Mouse (Mus musculus) kidney, adult 2 months (tissue): Measurements from ENCODE around the gene Ppp1r26. TPM values are rescaled to one million over a fixed set of nuclear protein-coding genes. Genes with fewer than 3 reads are reported as not detected.

Experiments
- DNase-seq: peaks from one replicate; pipeline ENCODE4 v3.0.0; 2021
- H3K27ac ChIP-seq: fragments of 200-500 bp; 2 replicates; pipeline ENCODE4 v1.5.1; 2012; ENCODE audit warnings: low read depth, low read length, control low read depth, inconsistent platforms; ENCODE audit not compliant: insufficient read depth
- H3K27me3 ChIP-seq: fragments of 200-500 bp; replicated peaks from 2 replicates; pipeline ENCODE4 v1.6.1; 2012; ENCODE audit warnings: mild to moderate bottlenecking, moderate library complexity, low read length, inconsistent platforms; ENCODE audit not compliant: control insufficient read depth, insufficient read depth
- H3K36me3 ChIP-seq: fragments of 200-500 bp; 2 replicates; pipeline ENCODE4 v1.6.1; 2012; ENCODE audit warnings: mild to moderate bottlenecking, moderate library complexity, low read length, inconsistent platforms; ENCODE audit not compliant: control insufficient read depth, insufficient read depth
- H3K4me1 ChIP-seq: fragments of 200-500 bp; 2 replicates; pipeline ENCODE4 v1.6.1; 2011; ENCODE audit warnings: low read length; ENCODE audit not compliant: control insufficient read depth, insufficient read depth
- H3K4me3 ChIP-seq: fragments of 200-500 bp; 2 replicates; pipeline ENCODE4 v1.5.1; 2011; ENCODE audit warnings: mild to moderate bottlenecking, low read depth, low read length, control low read depth; ENCODE audit not compliant: insufficient read depth
- CTCF ChIP-seq: fragments of 200-500 bp; conservative IDR thresholded peaks from 2 replicates; pipeline ENCODE4 v1.5.1; 2011; ENCODE audit warnings: low read depth, mild to moderate bottlenecking, control low read depth, low read length, moderate library complexity, mixed read lengths; ENCODE audit not compliant: insufficient read depth, insufficient read length
- POLR2A ChIP-seq: fragments of 200-500 bp; IDR thresholded peaks from one replicate; pipeline ENCODE4 v1.6.1; 2011; ENCODE audit warnings: low read depth, low read length, control low read depth
- WGBS: fragments of 180-500 bp; shearing (Covaris S2); methylation state at CpG from one replicate; pipeline ENCODE4 v1.1.7; 2018; 5-methylcytosine and 5-hydroxymethylcytosine counted together
- polyA plus RNA-seq: library from polyadenylated mRNA; depleted of rRNA; stranded (reverse); fragments of >200 nt; gene quantifications from 2 replicates; pipeline ENCODE4 v1.2.3, GENCODE M21; 2012

The Ppp1r26 gene
- polyA plus RNA-seq, 1 experiment, result 4.2 TPM

GRCm38 (mm10) chr2:28479208-28480204 is 32.9 kb downstream of the Ppp1r26 start:
- no peaks in the 10 kb centered on the region for H3K4me1 ChIP-seq
- H3K27me3 ChIP-seq, result no peaks in the 10 kb centered on the region
- no peaks in the 10 kb centered on the region for H3K36me3 ChIP-seq
- no peak for TF ChIP-seq CTCF
- TF ChIP-seq POLR2A, result no peak
- no peak for DNase-seq
- no peak overlapping the region for H3K4me3 ChIP-seq
- no peak overlapping the region for H3K27ac ChIP-seq
- 75% methylated on average over 20 of the region's 20 CpGs for WGBS

- 36% methylated on average over 2 of the region's 2 CpGs for WGBS
- H3K27ac ChIP-seq, result no peak overlapping the region
- H3K4me3 ChIP-seq, result no peak overlapping the region
- no peaks in the 10 kb centered on the region for H3K36me3 ChIP-seq
- H3K27me3 ChIP-seq, result no peaks in the 10 kb centered on the region
- H3K4me1 ChIP-seq, result no peaks in the 10 kb centered on the region
- DNase-seq, result peak; percentile 76
- TF ChIP-seq POLR2A (no peak), CTCF (no peak)
Measured at GRCm38 (mm10) chr2:28483861-28484260, 37.3 kb downstream of the Ppp1r26 start.

GRCm38 (mm10) chr2:28494521-28494920 is 47.9 kb downstream of the Ppp1r26 start:
- H3K4me1 ChIP-seq, result no peaks in the 10 kb centered on the region
- no peak overlapping the region for H3K4me3 ChIP-seq
- TF ChIP-seq CTCF (no peak), POLR2A (no peak)
- no peaks in the 10 kb centered on the region for H3K27me3 ChIP-seq
- DNase-seq, result no peak
- H3K27ac ChIP-seq, result no peak overlapping the region
- no peaks in the 10 kb centered on the region for H3K36me3 ChIP-seq
- 75% methylated on average over 2 of the region's 2 CpGs for WGBS

GRCm38 (mm10) chr2:28495207-28495756 is 48.7 kb downstream of the Ppp1r26 start:
- 45% methylated on average over 14 of the region's 14 CpGs for WGBS
- peak; percentile 46 for DNase-seq
- TF ChIP-seq CTCF (peak; percentile 29; the same call in 1 of the 2 replicates), POLR2A (no peak)
- H3K4me1 ChIP-seq, result no peaks in the 10 kb centered on the region
- H3K36me3 ChIP-seq, result no peaks in the 10 kb centered on the region
- peak overlapping the region; percentile 51 for H3K4me3 ChIP-seq
- no peak overlapping the region for H3K27ac ChIP-seq
- no peaks in the 10 kb centered on the region for H3K27me3 ChIP-seq

- H3K4me3 ChIP-seq, result peak overlapping the region; percentile 51
- H3K36me3 ChIP-seq, result no peaks in the 10 kb centered on the region
- 71% methylated on average over 16 of the region's 16 CpGs for WGBS
Measured at GRCm38 (mm10) chr2:28495801-28496595, 49.4 kb downstream of the Ppp1r26 start.

GRCm38 (mm10) chr2:28496671-28497070 is 50.1 kb downstream of the Ppp1r26 start, which contains the start of gene Gbgt1:
TSS of gene Gbgt1 (plus strand) at chr2:28496891.
- no peak for TF ChIP-seq POLR2A
- no peak for TF ChIP-seq CTCF
- Histone ChIP-seq H3K4me1 (no peaks in the 10 kb centered on the region), H3K36me3 (no peaks in the 10 kb centered on the region), H3K27ac (no peak within 1 kb of the TSS), H3K4me3 (peak within 1 kb of the TSS; percentile 51), H3K27me3 (no peaks in the 10 kb centered on the region)
- DNase-seq, result peak; percentile 26
- whole genome bisulfite sequencing, result 70% methylated on average over 5 of the region's 5 CpGs

More at GRCm38 (mm10) chr2:28495801-28496595, 49.4 kb downstream of the Ppp1r26 start:
- Histone ChIP-seq H3K4me1 (no peaks in the 10 kb centered on the region), H3K27me3 (no peaks in the 10 kb centered on the region), H3K27ac (no peak overlapping the region)
- no peak for DNase-seq
- TF ChIP-seq POLR2A (no peak), CTCF (no peak)
